Mouse (Mus musculus): ENCODE data around the gene Agfg1. TPM values are rescaled to one million over a fixed set of nuclear protein-coding genes. Genes with fewer than 3 reads are reported as not detected.
A peak's percentile ranks its signal among the peaks of the same experiment; 100 is the strongest.

The Agfg1 gene
- polyA plus RNA-seq (2015; fragmentation: Nextera tagmentation; extraction: Ambion mirVana): 25.7 and 27.9 TPM in 2 replicates

DNA sequence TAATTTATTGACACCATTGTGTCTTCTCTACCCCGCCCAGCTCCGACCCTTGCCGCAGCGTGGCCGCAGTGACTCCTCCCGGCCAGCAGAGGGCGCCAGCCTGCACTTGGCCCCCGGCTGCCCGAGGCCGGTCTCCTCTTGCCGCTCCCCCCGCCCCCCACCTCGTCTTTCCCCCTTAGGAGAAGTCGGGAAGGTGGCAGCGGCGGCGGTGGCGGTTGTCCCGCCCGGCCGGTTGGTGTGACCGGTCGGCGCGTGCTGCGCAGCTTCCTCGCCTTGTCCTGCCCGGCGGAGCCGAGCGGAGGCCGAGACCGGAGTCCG lies at the start of gene Agfg1:
Gene Agfg1, plus strand, starts transcription at position 188 of the 318 bp plus-strand sequence.
- Histone ChIP-seq H3K27me3 (ENCODE audit: control insufficient read depth, insufficient read depth, low read depth, low read length) (no peaks in the 10 kb centered on the region), H3K9ac (ENCODE audit: low read depth, low read length) (peak within 1 kb of the TSS; percentile 97), H3K36me3 (ENCODE audit: control insufficient read depth, insufficient read depth, low read length) (no peaks in the 10 kb centered on the region), H3K4me1 (ENCODE audit: control insufficient read depth, insufficient read depth, low read length) (peaks cover 18% of the 10 kb centered on the region), H3K9me3 (replicated peaks; ENCODE audit: control insufficient read depth, low read length, poor library complexity, severe bottlenecking) (no peaks in the 10 kb centered on the region), H3K27ac (ENCODE audit: low read length) (peak within 1 kb of the TSS; percentile 93), H3K4me2 (ENCODE audit: low read length) (peak within 1 kb of the TSS; percentile 82), H3K4me3 (ENCODE audit: low read depth, low read length) (peak within 1 kb of the TSS; percentile 99)
- peak; percentile 94 for ATAC-seq
- WGBS: under 1% methylated on average over 34 of the region's 34 CpGs

DNA sequence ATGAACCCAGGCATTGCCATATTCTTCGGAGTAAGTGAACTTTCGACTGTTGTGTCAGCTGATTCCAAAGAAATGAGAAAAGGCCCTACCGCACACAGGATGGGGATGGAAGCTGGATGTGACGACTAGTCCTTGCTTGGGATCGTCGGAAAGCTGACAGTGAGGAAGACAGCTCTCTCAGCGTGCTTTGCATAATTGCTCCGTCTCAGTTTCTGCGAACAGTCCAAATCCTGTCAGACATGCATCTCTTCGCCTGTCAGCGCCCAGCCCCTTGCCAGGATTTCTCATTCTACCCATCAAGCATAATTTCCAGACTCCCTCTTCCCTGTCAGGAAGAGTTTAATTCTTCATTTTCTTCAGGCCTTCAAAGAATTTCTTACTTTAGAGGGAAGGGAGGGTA lies 48.2 kb upstream of the Agfg1 start:
- 45% methylated on average over 11 of the region's 11 CpGs for WGBS
- ATAC-seq: peak; percentile 81

DNA sequence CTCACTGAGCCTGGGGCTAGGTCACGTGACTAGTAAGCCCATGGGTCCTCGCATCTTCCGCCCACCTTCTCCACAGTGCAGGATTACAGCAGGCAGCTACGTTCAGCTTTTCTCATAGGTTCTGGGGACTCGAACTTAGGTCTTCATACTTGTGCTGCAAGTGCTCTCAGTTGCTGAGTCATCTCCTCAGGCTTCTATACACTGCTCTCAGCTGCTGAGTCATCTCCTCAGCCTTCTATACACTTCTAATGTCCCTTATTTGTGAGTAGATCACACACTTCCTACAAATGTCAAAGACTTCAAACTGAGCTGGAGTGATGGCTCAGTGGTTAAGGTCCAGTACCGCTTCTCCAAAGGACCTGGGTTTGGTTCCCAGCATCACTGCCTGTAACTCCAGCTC lies 47.0 kb upstream of the Agfg1 start:
- Histone ChIP-seq H3K4me3 (ENCODE audit: low read depth, low read length) (no peak overlapping the region), H3K27ac (ENCODE audit: low read length) (no peak overlapping the region), H3K4me1 (ENCODE audit: control insufficient read depth, insufficient read depth, low read length) (no peaks in the 10 kb centered on the region), H3K27me3 (ENCODE audit: control insufficient read depth, insufficient read depth, low read depth, low read length) (no peaks in the 10 kb centered on the region), H3K36me3 (ENCODE audit: control insufficient read depth, insufficient read depth, low read length) (no peaks in the 10 kb centered on the region), H3K4me2 (ENCODE audit: low read length) (no peak overlapping the region), H3K9ac (ENCODE audit: low read depth, low read length) (no peak overlapping the region), H3K9me3 (replicated peaks; ENCODE audit: control insufficient read depth, low read length, poor library complexity, severe bottlenecking) (no peaks in the 10 kb centered on the region)
- no peak for ATAC-seq
- WGBS: 88% methylated on average over 6 of the region's 6 CpGs

More for the DNA sequence above, 48.2 kb upstream of the Agfg1 start:
- Histone ChIP-seq H3K4me3 (ENCODE audit: low read depth, low read length) (no peak overlapping the region), H3K27me3 (ENCODE audit: control insufficient read depth, insufficient read depth, low read depth, low read length) (no peaks in the 10 kb centered on the region), H3K36me3 (ENCODE audit: control insufficient read depth, insufficient read depth, low read length) (no peaks in the 10 kb centered on the region), H3K9ac (ENCODE audit: low read depth, low read length) (no peak overlapping the region), H3K4me1 (ENCODE audit: control insufficient read depth, insufficient read depth, low read length) (no peaks in the 10 kb centered on the region), H3K9me3 (replicated peaks; ENCODE audit: control insufficient read depth, low read length, poor library complexity, severe bottlenecking) (no peaks in the 10 kb centered on the region), H3K27ac (ENCODE audit: low read length) (no peak overlapping the region), H3K4me2 (ENCODE audit: low read length) (no peak overlapping the region)

DNA sequence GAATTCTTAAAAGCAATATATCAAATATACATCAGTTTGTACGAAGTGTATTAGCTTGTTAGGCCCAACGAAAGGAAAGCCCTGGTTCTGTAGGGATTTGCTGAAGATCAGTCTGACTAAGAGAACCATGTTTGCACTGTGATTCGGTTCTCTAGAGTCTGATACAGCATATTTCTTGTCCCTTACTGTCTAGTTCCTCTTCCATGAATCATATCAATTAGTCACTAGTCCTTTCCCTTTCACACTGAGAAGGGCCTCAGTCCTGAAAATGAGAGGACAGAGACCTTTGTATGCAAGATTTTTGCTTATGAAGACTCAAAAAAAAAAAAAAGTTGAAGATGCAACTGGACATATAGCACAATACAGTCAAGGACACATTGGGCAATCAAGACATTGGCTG lies 46.2 kb upstream of the Agfg1 start:
- H3K9me3 ChIP-seq (replicated peaks; ENCODE audit: control insufficient read depth, low read length, poor library complexity, severe bottlenecking): no peaks in the 10 kb centered on the region
- H3K4me1 ChIP-seq (ENCODE audit: control insufficient read depth, insufficient read depth, low read length): no peaks in the 10 kb centered on the region
- ATAC-seq: no peak
- no peak overlapping the region for H3K4me3 ChIP-seq (ENCODE audit: low read depth, low read length)
- WGBS: 92% methylated on average over 3 of the region's 3 CpGs
- no peak overlapping the region for H3K4me2 ChIP-seq (ENCODE audit: low read length)
- no peak overlapping the region for H3K9ac ChIP-seq (ENCODE audit: low read depth, low read length)
- no peak overlapping the region for H3K27ac ChIP-seq (ENCODE audit: low read length)
- H3K36me3 ChIP-seq (ENCODE audit: control insufficient read depth, insufficient read depth, low read length): no peaks in the 10 kb centered on the region
- H3K27me3 ChIP-seq (ENCODE audit: control insufficient read depth, insufficient read depth, low read depth, low read length): no peaks in the 10 kb centered on the region

DNA sequence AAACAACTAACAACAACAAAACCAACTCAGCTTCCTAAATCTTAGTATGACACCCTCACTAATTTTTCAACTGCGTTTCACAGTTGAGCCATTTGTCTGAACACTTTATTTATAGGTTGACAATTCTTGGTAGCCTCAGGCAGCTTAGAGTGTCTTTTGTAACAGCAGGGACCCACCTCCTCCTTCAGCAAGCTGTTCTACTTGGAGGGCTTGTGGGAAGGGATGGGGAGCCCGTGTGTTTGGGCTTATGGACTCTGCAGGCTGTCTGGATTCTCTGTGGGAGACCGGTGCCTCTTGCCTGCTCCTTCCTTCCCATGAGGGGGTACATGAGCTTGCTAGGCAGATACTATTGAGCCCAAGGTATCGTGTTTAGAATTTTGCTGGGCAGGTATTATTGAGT lies 45.3 kb upstream of the Agfg1 start:
- Histone ChIP-seq H3K36me3 (ENCODE audit: control insufficient read depth, insufficient read depth, low read length) (no peaks in the 10 kb centered on the region), H3K9me3 (replicated peaks; ENCODE audit: control insufficient read depth, low read length, poor library complexity, severe bottlenecking) (no peaks in the 10 kb centered on the region), H3K27ac (ENCODE audit: low read length) (no peak overlapping the region), H3K4me2 (ENCODE audit: low read length) (no peak overlapping the region), H3K4me3 (ENCODE audit: low read depth, low read length) (no peak overlapping the region), H3K9ac (ENCODE audit: low read depth, low read length) (no peak overlapping the region), H3K4me1 (ENCODE audit: control insufficient read depth, insufficient read depth, low read length) (no peaks in the 10 kb centered on the region), H3K27me3 (ENCODE audit: control insufficient read depth, insufficient read depth, low read depth, low read length) (no peaks in the 10 kb centered on the region)
- ATAC-seq: no peak
- WGBS: 52% methylated on average over 4 of the region's 4 CpGs

DNA sequence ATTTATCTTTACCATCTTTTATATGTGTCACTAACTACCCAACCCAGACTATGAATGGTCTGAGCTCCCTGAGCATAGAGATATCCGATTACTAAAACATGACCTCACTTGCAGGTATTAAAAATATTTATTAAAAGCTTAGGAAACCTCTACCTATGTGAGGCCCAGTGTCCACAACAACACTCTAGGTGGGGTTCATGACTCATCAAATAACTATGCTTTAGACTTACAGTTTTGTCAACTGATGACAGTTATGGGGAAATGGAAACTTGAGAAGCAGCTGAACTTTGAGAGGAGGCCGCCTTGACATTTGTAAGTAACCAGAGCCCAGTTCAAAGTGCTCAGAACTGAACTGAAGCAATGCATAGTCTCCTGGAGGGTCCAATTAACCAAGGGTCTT lies 44.1 kb upstream of the Agfg1 start:
- no peaks in the 10 kb centered on the region for H3K27me3 ChIP-seq (ENCODE audit: control insufficient read depth, insufficient read depth, low read depth, low read length)
- ATAC-seq: no peak
- no peak overlapping the region for H3K9ac ChIP-seq (ENCODE audit: low read depth, low read length)
- no peak overlapping the region for H3K4me2 ChIP-seq (ENCODE audit: low read length)
- H3K36me3 ChIP-seq (ENCODE audit: control insufficient read depth, insufficient read depth, low read length): no peaks in the 10 kb centered on the region
- no peaks in the 10 kb centered on the region for H3K9me3 ChIP-seq (replicated peaks; ENCODE audit: control insufficient read depth, low read length, poor library complexity, severe bottlenecking)
- no peaks in the 10 kb centered on the region for H3K4me1 ChIP-seq (ENCODE audit: control insufficient read depth, insufficient read depth, low read length)
- WGBS: 86% methylated on average over 2 of the region's 2 CpGs
- no peak overlapping the region for H3K4me3 ChIP-seq (ENCODE audit: low read depth, low read length)
- no peak overlapping the region for H3K27ac ChIP-seq (ENCODE audit: low read length)

DNA sequence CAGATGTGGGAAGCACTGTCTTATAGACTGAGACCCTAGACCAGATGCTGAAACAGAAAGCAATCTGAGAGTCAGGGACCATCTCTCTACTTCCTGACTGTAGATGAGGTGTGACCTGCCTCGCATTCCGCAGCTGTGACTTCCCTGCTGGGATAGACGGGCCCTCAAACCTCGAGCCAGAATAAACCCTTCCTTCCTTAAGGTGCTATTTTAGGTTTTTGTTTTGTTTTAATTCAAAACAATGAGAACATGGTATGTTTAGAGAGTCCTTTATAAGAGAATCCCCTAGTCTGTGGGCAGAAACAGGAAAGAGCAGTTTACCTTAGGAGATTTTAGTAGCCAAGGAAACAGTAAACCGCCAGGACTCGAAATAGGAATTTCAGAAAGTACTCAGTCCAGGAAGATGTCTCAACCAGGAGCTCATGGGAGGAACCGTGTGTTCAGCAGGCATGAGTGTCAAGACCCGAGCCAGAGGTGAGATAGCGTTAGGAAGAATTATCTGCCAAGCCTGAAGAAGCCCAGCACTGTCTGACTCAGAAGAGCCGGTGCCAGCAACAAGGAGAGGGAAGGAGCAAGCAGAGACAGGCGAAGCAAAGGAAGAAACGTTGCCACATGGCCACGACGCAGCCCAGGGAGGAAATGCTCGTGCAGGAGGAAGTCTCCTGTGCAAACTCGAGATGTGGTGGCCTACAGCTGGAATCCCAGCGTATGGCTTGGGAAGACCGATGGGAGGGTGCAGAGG lies 43.4 kb upstream of the Agfg1 start:
- 89% methylated on average over 18 of the region's 18 CpGs for WGBS
- Histone ChIP-seq H3K4me1 (ENCODE audit: control insufficient read depth, insufficient read depth, low read length) (no peaks in the 10 kb centered on the region), H3K36me3 (ENCODE audit: control insufficient read depth, insufficient read depth, low read length) (no peaks in the 10 kb centered on the region), H3K27ac (ENCODE audit: low read length) (no peak overlapping the region), H3K9ac (ENCODE audit: low read depth, low read length) (no peak overlapping the region), H3K27me3 (ENCODE audit: control insufficient read depth, insufficient read depth, low read depth, low read length) (no peaks in the 10 kb centered on the region), H3K9me3 (replicated peaks; ENCODE audit: control insufficient read depth, low read length, poor library complexity, severe bottlenecking) (no peaks in the 10 kb centered on the region), H3K4me2 (ENCODE audit: low read length) (no peak overlapping the region), H3K4me3 (ENCODE audit: low read depth, low read length) (no peak overlapping the region)
- no peak for ATAC-seq

DNA sequence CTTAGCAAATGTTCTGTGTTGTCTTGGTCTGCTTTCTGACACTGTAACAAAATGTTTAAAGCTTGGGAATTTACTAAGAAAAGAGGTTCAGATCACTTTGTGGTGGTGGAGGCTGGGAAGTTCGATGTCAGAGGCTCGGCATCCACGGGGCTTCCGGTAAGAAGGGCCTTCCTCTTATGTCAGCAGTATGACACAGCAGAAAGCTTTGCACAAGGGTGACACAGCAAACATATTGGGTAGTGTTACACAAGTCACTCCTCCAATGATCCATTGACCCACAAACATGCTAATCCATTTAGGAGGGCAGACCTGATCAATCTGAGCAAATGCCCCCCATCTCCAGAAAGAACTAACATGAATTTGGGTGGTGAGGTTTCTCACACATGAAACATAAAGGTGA lies 42.2 kb upstream of the Agfg1 start:
- no peak for ATAC-seq
- whole genome bisulfite sequencing: 97% methylated on average over 4 of the region's 4 CpGs

DNA sequence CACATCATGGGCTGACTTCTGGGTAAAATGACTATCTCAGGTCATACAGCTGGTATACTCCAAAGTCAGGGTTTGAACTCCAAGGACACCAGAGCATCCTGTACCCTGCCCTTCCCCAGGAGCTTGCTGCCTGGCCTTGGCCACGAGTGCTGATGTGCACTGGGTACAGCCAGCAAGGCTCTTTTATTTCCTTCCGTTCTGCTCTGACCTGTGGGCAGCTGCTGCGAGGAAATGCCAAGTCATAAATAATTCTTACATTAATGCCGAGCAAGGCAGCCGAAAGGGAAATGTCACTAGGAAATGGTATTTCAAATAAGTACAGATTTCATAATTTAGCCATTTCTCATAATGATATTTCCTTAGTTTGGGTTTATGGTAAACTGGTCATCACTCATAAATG lies 41.0 kb upstream of the Agfg1 start:
- H3K4me1 ChIP-seq (ENCODE audit: control insufficient read depth, insufficient read depth, low read length): no peaks in the 10 kb centered on the region
- no peak overlapping the region for H3K9ac ChIP-seq (ENCODE audit: low read depth, low read length)
- WGBS: 52% methylated on average over 5 of the region's 5 CpGs
- no peaks in the 10 kb centered on the region for H3K36me3 ChIP-seq (ENCODE audit: control insufficient read depth, insufficient read depth, low read length)
- no peaks in the 10 kb centered on the region for H3K27me3 ChIP-seq (ENCODE audit: control insufficient read depth, insufficient read depth, low read depth, low read length)
- H3K9me3 ChIP-seq (replicated peaks; ENCODE audit: control insufficient read depth, low read length, poor library complexity, severe bottlenecking): no peaks in the 10 kb centered on the region
- no peak overlapping the region for H3K27ac ChIP-seq (ENCODE audit: low read length)
- H3K4me3 ChIP-seq (ENCODE audit: low read depth, low read length): no peak overlapping the region
- no peak overlapping the region for H3K4me2 ChIP-seq (ENCODE audit: low read length)
- ATAC-seq: no peak

More for the DNA sequence above, 42.2 kb upstream of the Agfg1 start:
- no peaks in the 10 kb centered on the region for H3K9me3 ChIP-seq (replicated peaks; ENCODE audit: control insufficient read depth, low read length, poor library complexity, severe bottlenecking)
- H3K4me2 ChIP-seq (ENCODE audit: low read length): no peak overlapping the region
- no peaks in the 10 kb centered on the region for H3K36me3 ChIP-seq (ENCODE audit: control insufficient read depth, insufficient read depth, low read length)
- H3K27me3 ChIP-seq (ENCODE audit: control insufficient read depth, insufficient read depth, low read depth, low read length): no peaks in the 10 kb centered on the region
- no peak overlapping the region for H3K4me3 ChIP-seq (ENCODE audit: low read depth, low read length)
- no peak overlapping the region for H3K27ac ChIP-seq (ENCODE audit: low read length)
- no peaks in the 10 kb centered on the region for H3K4me1 ChIP-seq (ENCODE audit: control insufficient read depth, insufficient read depth, low read length)
- H3K9ac ChIP-seq (ENCODE audit: low read depth, low read length): no peak overlapping the region

Measured in midbrain, embryonic 16.5 days (tissue).